Mouse (Mus musculus): ENCODE results near the gene Fbxo36. TPM values are rescaled to one million over a fixed set of nuclear protein-coding genes. Genes with fewer than 3 reads are reported as not detected.

Gene Fbxo36
- polyA plus RNA-seq, 1 experiment, result 201 TPM

DNA sequence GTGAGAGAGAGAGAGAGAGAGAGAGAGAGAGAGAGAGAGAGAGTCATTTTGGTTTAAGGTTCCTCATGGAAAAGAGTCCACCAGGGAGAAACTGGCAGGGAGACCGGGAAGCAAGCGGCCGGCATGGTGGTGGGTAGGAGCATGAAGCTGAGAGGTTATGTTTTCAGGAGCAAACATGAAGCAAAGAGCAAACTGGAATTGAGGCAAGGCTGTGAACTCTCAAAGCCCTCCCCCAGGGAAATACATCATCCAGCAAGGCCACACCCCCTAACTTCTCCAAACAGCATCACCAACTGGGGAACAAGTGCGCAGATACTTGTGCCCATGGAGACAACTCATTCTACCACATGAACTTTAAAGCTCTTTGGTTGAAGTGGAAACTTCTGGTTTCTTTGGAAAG lies 103.9 kb downstream of the Fbxo36 start:
- no peaks in the 10 kb centered on the region for H3K27me3 ChIP-seq (ENCODE audit: control insufficient read depth, insufficient read depth, low read length)
- TF ChIP-seq CTCF (IDR thresholded peaks at IDR 0.05; ENCODE audit: control insufficient read depth, insufficient read depth, insufficient replicate concordance, low read depth, low read length) (no peak), POLR2A (IDR thresholded peaks at IDR 0.05; ENCODE audit: control insufficient read depth, low read depth, low read length) (no peak)
- H3K36me3 ChIP-seq (ENCODE audit: control insufficient read depth, insufficient read depth, low read length), result no peaks in the 10 kb centered on the region

DNA sequence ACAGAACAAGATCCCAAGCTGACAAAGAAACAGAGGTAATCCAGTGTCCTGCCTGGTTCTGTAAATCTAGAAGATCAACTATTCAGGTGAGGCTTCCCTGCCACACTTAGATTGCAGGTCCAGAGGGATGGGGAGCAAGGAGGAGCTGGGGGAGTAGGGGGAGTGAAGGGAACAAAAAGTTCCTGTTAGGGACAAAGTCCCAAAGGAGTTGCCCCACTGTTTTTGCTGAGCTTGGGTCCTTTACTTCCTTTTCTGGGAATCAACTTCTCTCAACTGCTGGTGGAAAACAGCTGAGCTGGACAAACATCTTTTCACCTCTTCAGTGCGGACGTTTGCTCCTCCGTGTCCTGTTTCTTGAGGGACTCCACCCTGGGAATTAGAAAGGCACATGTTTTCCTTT lies 106.3 kb downstream of the Fbxo36 start:
- Histone ChIP-seq H3K27me3 (ENCODE audit: control insufficient read depth, insufficient read depth, low read length) (no peaks in the 10 kb centered on the region), H3K4me3 (ENCODE audit: control insufficient read depth, low read depth, low read length) (no peak overlapping the region), H3K4me1 (ENCODE audit: control insufficient read depth, insufficient read depth, low read length) (no peaks in the 10 kb centered on the region), H3K36me3 (ENCODE audit: control insufficient read depth, insufficient read depth, low read length) (no peaks in the 10 kb centered on the region), H3K27ac (ENCODE audit: control insufficient read depth, insufficient read depth, low read depth, low read length) (no peak overlapping the region)
- no peak for TF ChIP-seq POLR2A (IDR thresholded peaks at IDR 0.05; ENCODE audit: control insufficient read depth, low read depth, low read length)
- TF ChIP-seq CTCF (IDR thresholded peaks at IDR 0.05; ENCODE audit: control insufficient read depth, insufficient read depth, insufficient replicate concordance, low read depth, low read length), result no peak

More for the DNA sequence above, 103.9 kb downstream of the Fbxo36 start:
- Histone ChIP-seq H3K4me1 (ENCODE audit: control insufficient read depth, insufficient read depth, low read length) (no peaks in the 10 kb centered on the region), H3K4me3 (ENCODE audit: control insufficient read depth, low read depth, low read length) (no peak overlapping the region), H3K27ac (ENCODE audit: control insufficient read depth, insufficient read depth, low read depth, low read length) (no peak overlapping the region)

DNA sequence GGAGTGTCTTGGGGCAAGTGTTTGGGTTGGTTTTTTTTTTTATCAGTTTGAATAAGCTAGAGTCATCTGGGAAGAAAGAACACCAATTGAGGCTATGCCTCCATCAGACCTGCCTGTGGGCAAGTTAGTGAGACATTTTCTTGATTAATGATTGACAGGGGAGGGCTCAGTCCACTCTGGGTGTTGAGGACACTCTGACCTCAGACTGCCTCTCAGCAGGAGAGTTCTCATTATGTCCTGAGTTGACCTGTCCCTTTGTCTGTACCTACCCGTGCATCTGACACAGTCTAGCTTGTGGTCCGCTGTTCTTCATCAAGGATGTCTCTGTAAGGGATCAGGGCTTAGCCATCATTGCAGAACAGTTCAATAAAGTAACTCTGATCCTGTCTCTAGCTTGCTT lies 107.7 kb downstream of the Fbxo36 start:
- H3K36me3 ChIP-seq (ENCODE audit: control insufficient read depth, insufficient read depth, low read length), result no peaks in the 10 kb centered on the region
- no peaks in the 10 kb centered on the region for H3K27me3 ChIP-seq (ENCODE audit: control insufficient read depth, insufficient read depth, low read length)
- H3K27ac ChIP-seq (ENCODE audit: control insufficient read depth, insufficient read depth, low read depth, low read length), result no peak overlapping the region
- H3K4me3 ChIP-seq (ENCODE audit: control insufficient read depth, low read depth, low read length), result no peak overlapping the region
- no peaks in the 10 kb centered on the region for H3K4me1 ChIP-seq (ENCODE audit: control insufficient read depth, insufficient read depth, low read length)
- TF ChIP-seq CTCF (IDR thresholded peaks at IDR 0.05; ENCODE audit: control insufficient read depth, insufficient read depth, insufficient replicate concordance, low read depth, low read length) (no peak), POLR2A (IDR thresholded peaks at IDR 0.05; ENCODE audit: control insufficient read depth, low read depth, low read length) (no peak)

Other genes starting within 250 kb of the Fbxo36 start
- 0.65 and 0.96 TPM in 2 replicates for gene Dner, start 143.6 kb upstream of the Fbxo36 start, polyA plus RNA-seq (2012; rRNA removed)
- gene Trip12, start 675 bp downstream of the Fbxo36 start, polyA plus RNA-seq (2012; rRNA removed), result 214 and 242 TPM in 2 replicates
- gene Slc16a14, start 95.3 kb downstream of the Fbxo36 start, polyA plus RNA-seq (2012; rRNA removed), result 1.1 and 1.8 TPM in 2 replicates